Mouse (Mus musculus) embryonic fibroblast, embryonic 13.5 days (primary cell): ENCODE data around the gene Hpcal1.

Source experiments
- CTCF ChIP-seq: IDR thresholded peaks from 2 replicates; pipeline ENCODE4 v1.5.1; 2011; ENCODE audit warnings: mild to moderate bottlenecking, control low read depth, low read length, moderate library complexity, borderline replicate concordance; ENCODE audit not compliant: insufficient read depth
- POLR2A ChIP-seq: IDR thresholded peaks from 2 replicates; pipeline ENCODE4 v1.6.1; 2011; ENCODE audit warnings: low read depth, mild to moderate bottlenecking, control low read depth, low read length, moderate library complexity

- no peak for TF ChIP-seq CTCF
- TF ChIP-seq POLR2A: no peak
These were observed 62.2 kb downstream of the Hpcal1 start for GRCm38 (mm10) chr12:17752828-17753227.
